Mouse (Mus musculus) heart, adult 10 weeks (tissue): ENCODE measurements around the gene Poc1a. TPM values are rescaled to one million over a fixed set of nuclear protein-coding genes. Genes with fewer than 3 reads are reported as not detected.

Source experiments
- polyA plus RNA-seq: library from polyadenylated mRNA; stranded (reverse); fragments of 350-450 nt; fragmentation: Illumina TruSeq; extraction: RNeasy Lipid Tissue Mini Kit (QIAGEN cat#74804); gene quantifications from one replicate; pipeline ENCODE4 v1.2.3, GENCODE M21; 2014; ENCODE audit warnings: low read depth, low replicate concordance

Gene Poc1a
- 3.5 TPM for polyA plus RNA-seq

DNA sequence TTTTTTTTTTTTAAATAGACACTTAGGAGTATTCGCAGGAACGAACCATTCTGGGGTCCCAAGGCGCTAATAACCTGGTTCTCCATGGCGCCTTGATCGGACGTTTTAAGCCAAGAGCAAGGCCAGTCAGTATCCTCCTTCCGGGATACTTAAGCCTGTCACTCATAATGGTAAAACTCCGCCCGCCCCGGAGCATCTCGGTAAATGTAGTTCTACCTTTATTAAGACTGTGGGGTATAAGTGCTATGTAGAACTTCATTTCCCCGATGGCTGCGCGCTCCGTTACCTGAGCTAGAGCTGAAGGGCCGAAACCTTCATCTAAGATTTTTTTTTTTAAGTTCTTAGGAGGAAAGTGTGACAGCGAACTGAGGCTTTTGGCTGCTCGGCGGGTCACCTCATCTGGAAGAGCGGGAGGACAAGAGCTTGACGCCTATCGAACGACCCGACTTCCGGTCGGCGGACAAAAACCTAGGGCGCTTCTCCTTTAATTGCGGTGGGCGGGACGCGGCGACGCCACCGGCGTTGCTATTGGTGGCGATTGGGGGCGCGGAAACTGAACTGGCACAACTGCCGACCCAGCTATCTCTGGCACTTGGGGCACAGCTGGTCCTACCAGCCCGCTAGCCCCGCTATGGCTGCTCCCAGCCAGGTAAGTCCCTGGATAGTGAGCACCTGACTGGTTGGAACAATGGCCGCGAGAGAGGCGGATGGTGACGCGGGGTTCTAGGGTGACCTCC lies at the start of gene Poc1a:
Gene Poc1a, plus strand, starts transcription at position 254 of the 737 bp plus-strand sequence.

DNA sequence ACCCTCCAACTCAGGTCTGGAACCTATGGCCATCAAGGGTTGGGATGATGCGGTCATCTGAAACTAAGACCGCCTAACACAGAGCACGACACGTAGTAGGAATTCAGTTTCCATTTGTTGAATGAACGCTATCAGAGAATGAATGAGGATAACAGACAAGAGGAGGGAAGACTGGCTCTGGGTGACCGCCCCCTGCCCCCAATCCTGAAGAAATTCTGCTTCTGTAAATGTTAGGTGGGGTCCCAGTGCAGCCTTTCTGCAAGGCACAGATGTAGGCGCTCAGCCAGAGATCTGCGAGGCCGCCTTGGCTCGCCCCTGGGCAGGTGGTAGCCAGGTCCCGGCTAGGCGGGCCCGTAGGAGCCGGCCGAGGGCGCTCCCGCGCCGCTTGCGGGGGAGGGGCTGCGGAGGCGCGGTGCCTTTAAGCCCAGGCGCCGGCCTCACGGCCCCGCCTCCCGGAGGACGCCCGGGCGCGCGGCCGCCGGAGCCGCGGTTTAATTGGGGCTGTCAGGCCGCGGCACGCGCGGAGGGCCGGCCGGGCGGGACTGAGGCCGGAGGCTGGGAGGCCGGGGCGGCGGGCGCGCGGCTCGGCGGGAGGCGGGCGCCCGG lies 87.4 kb downstream of the Poc1a start, which contains the start of gene Dusp7:
Gene Dusp7, plus strand, starts transcription at position 521 of the 606 bp plus-strand sequence.

Other genes with a start within 250 kb of the Poc1a start
- gene Col6a4, start 184.3 kb upstream of the Poc1a start, polyA plus RNA-seq, result not detected
- 1.4 TPM for gene Glyctk, start 122.9 kb upstream of the Poc1a start, polyA plus RNA-seq
- gene Wdr82, start 110.1 kb upstream of the Poc1a start, polyA plus RNA-seq, result 38.1 TPM
- 15.2 TPM for gene Ppm1m, start 81.3 kb upstream of the Poc1a start, polyA plus RNA-seq
- 251 TPM for gene Twf2, start 78.0 kb upstream of the Poc1a start, polyA plus RNA-seq
- gene Tlr9, start 58.5 kb upstream of the Poc1a start, polyA plus RNA-seq, result 0.37 TPM
- gene Alas1, start 32.4 kb upstream of the Poc1a start, polyA plus RNA-seq, result 310 TPM
- 35.6 TPM for gene Dusp7, start 87.6 kb downstream of the Poc1a start, polyA plus RNA-seq
- 441 TPM for gene Rpl29, start 148.4 kb downstream of the Poc1a start, polyA plus RNA-seq
- 24.2 TPM for gene Acy1, start 157.3 kb downstream of the Poc1a start, polyA plus RNA-seq
- 18.4 TPM for gene Abhd14b, start 166.4 kb downstream of the Poc1a start, polyA plus RNA-seq
- 22.9 TPM for gene Abhd14a, start 166.6 kb downstream of the Poc1a start, polyA plus RNA-seq
- gene Pcbp4, start 172.2 kb downstream of the Poc1a start, polyA plus RNA-seq, result 70.8 TPM
- gene Gpr62, start 184.9 kb downstream of the Poc1a start, polyA plus RNA-seq, result not detected
- gene Rrp9, start 194.9 kb downstream of the Poc1a start, polyA plus RNA-seq, result 21.7 TPM
- 36.3 TPM for gene Parp3, start 195.9 kb downstream of the Poc1a start, polyA plus RNA-seq
- not detected for gene Iqcf1, start 218.9 kb downstream of the Poc1a start, polyA plus RNA-seq
- not detected for gene Iqcf5, start 233.5 kb downstream of the Poc1a start, polyA plus RNA-seq